Mouse (Mus musculus): ENCODE measurements around the gene Get4. TPM values are rescaled to one million over a fixed set of nuclear protein-coding genes. Genes with fewer than 3 reads are reported as not detected.
A peak's percentile ranks its signal among the peaks of the same experiment; 100 is the strongest.

Get4 gene
- polyA plus RNA-seq, 1 experiment from 2014 or later: 141 TPM

GRCm38 (mm10) chr5:139258371-139259035 lies 6.4 kb downstream of the Get4 start:
- Histone ChIP-seq H3K4me2 (ENCODE audit: low read depth, low read length) (no peak overlapping the region), H3K9me3 (replicated peaks; ENCODE audit: control insufficient read depth, low read length) (no peaks in the 10 kb centered on the region), H3K4me1 (ENCODE audit: control insufficient read depth, insufficient read depth, low read length) (peaks cover 65% of the 10 kb centered on the region), H3K36me3 (ENCODE audit: control insufficient read depth, insufficient read depth) (peaks cover 17% of the 10 kb centered on the region), H3K9ac (ENCODE audit: low read length) (no peak overlapping the region), H3K27me3 (ENCODE audit: control insufficient read depth, insufficient read depth, low read length) (no peaks in the 10 kb centered on the region), H3K27ac (ENCODE audit: low read length) (peak overlapping the region; percentile 75), H3K4me3 (ENCODE audit: low read length) (no peak overlapping the region)
- no peak for ATAC-seq (replicated peaks; ENCODE audit: extremely low read depth, insufficient read depth, low FRiP score)
- 84% methylated on average over 8 of the region's 8 CpGs for WGBS

- no peak overlapping the region for H3K9ac ChIP-seq (ENCODE audit: low read length)
- H3K4me2 ChIP-seq (ENCODE audit: low read depth, low read length): no peak overlapping the region
- ATAC-seq (replicated peaks; ENCODE audit: extremely low read depth, insufficient read depth, low FRiP score): no peak
- peaks cover 29% of the 10 kb centered on the region for H3K36me3 ChIP-seq (ENCODE audit: control insufficient read depth, insufficient read depth)
- 41% methylated on average over 5 of the region's 5 CpGs for WGBS
- peaks cover 51% of the 10 kb centered on the region for H3K4me1 ChIP-seq (ENCODE audit: control insufficient read depth, insufficient read depth, low read length)
- H3K27me3 ChIP-seq (ENCODE audit: control insufficient read depth, insufficient read depth, low read length): no peaks in the 10 kb centered on the region
- H3K9me3 ChIP-seq (replicated peaks; ENCODE audit: control insufficient read depth, low read length): no peaks in the 10 kb centered on the region
- H3K4me3 ChIP-seq (ENCODE audit: low read length): no peak overlapping the region
- H3K27ac ChIP-seq (ENCODE audit: low read length): peak overlapping the region; percentile 64
Measured at GRCm38 (mm10) chr5:139259853-139260252, 7.7 kb downstream of the Get4 start.

- no peak overlapping the region for H3K4me3 ChIP-seq (ENCODE audit: low read length)
- no peak for ATAC-seq (replicated peaks; ENCODE audit: extremely low read depth, insufficient read depth, low FRiP score)
- H3K4me1 ChIP-seq (ENCODE audit: control insufficient read depth, insufficient read depth, low read length): peaks cover 36% of the 10 kb centered on the region
- H3K9ac ChIP-seq (ENCODE audit: low read length): no peak overlapping the region
- H3K27me3 ChIP-seq (ENCODE audit: control insufficient read depth, insufficient read depth, low read length): no peaks in the 10 kb centered on the region
- no peak overlapping the region for H3K4me2 ChIP-seq (ENCODE audit: low read depth, low read length)
- peaks cover 42% of the 10 kb centered on the region for H3K36me3 ChIP-seq (ENCODE audit: control insufficient read depth, insufficient read depth)
- H3K27ac ChIP-seq (ENCODE audit: low read length): no peak overlapping the region
- H3K9me3 ChIP-seq (replicated peaks; ENCODE audit: control insufficient read depth, low read length): no peaks in the 10 kb centered on the region
- WGBS: 90% methylated on average over 4 of the region's 4 CpGs
Measured at GRCm38 (mm10) chr5:139261403-139261802, 9.3 kb downstream of the Get4 start.

- 87% methylated on average over 4 of the region's 4 CpGs for WGBS
- Histone ChIP-seq H3K9ac (ENCODE audit: low read length) (no peak overlapping the region), H3K36me3 (ENCODE audit: control insufficient read depth, insufficient read depth) (peaks cover 57% of the 10 kb centered on the region)
Measured at GRCm38 (mm10) chr5:139267661-139268060, 15.5 kb downstream of the Get4 start.

GRCm38 (mm10) chr5:139270806-139271521 lies 18.8 kb downstream of the Get4 start:
- Histone ChIP-seq H3K27ac (ENCODE audit: low read length) (peak overlapping the region; percentile 36), H3K4me1 (ENCODE audit: control insufficient read depth, insufficient read depth, low read length) (peaks cover 13% of the 10 kb centered on the region)
- ATAC-seq (replicated peaks; ENCODE audit: extremely low read depth, insufficient read depth, low FRiP score): 0 out of 2 replicates have a peak, but pooled peaks have one; percentile 20

More at GRCm38 (mm10) chr5:139267661-139268060, 15.5 kb downstream of the Get4 start:
- H3K4me2 ChIP-seq (ENCODE audit: low read depth, low read length): no peak overlapping the region
- no peak overlapping the region for H3K4me3 ChIP-seq (ENCODE audit: low read length)
- peaks cover 13% of the 10 kb centered on the region for H3K4me1 ChIP-seq (ENCODE audit: control insufficient read depth, insufficient read depth, low read length)
- no peak for ATAC-seq (replicated peaks; ENCODE audit: extremely low read depth, insufficient read depth, low FRiP score)
- no peaks in the 10 kb centered on the region for H3K27me3 ChIP-seq (ENCODE audit: control insufficient read depth, insufficient read depth, low read length)
- no peaks in the 10 kb centered on the region for H3K9me3 ChIP-seq (replicated peaks; ENCODE audit: control insufficient read depth, low read length)
- no peak overlapping the region for H3K27ac ChIP-seq (ENCODE audit: low read length)

GRCm38 (mm10) chr5:139271994-139272554 lies 19.9 kb downstream of the Get4 start:
- ATAC-seq (replicated peaks; ENCODE audit: extremely low read depth, insufficient read depth, low FRiP score): no peak
- H3K27me3 ChIP-seq (ENCODE audit: control insufficient read depth, insufficient read depth, low read length): no peaks in the 10 kb centered on the region
- H3K27ac ChIP-seq (ENCODE audit: low read length): no peak overlapping the region
- peaks cover 19% of the 10 kb centered on the region for H3K36me3 ChIP-seq (ENCODE audit: control insufficient read depth, insufficient read depth)
- no peak overlapping the region for H3K4me2 ChIP-seq (ENCODE audit: low read depth, low read length)
- no peak overlapping the region for H3K4me3 ChIP-seq (ENCODE audit: low read length)
- WGBS: 70% methylated on average over 8 of the region's 8 CpGs
- H3K4me1 ChIP-seq (ENCODE audit: control insufficient read depth, insufficient read depth, low read length): peaks cover 13% of the 10 kb centered on the region
- no peak overlapping the region for H3K9ac ChIP-seq (ENCODE audit: low read length)
- no peaks in the 10 kb centered on the region for H3K9me3 ChIP-seq (replicated peaks; ENCODE audit: control insufficient read depth, low read length)

More at GRCm38 (mm10) chr5:139270806-139271521, 18.8 kb downstream of the Get4 start:
- Histone ChIP-seq H3K4me2 (ENCODE audit: low read depth, low read length) (no peak overlapping the region), H3K9ac (ENCODE audit: low read length) (no peak overlapping the region), H3K4me3 (ENCODE audit: low read length) (no peak overlapping the region), H3K36me3 (ENCODE audit: control insufficient read depth, insufficient read depth) (peaks cover 28% of the 10 kb centered on the region), H3K9me3 (replicated peaks; ENCODE audit: control insufficient read depth, low read length) (no peaks in the 10 kb centered on the region), H3K27me3 (ENCODE audit: control insufficient read depth, insufficient read depth, low read length) (no peaks in the 10 kb centered on the region)
- WGBS: 44% methylated on average over 16 of the region's 16 CpGs

GRCm38 (mm10) chr5:139277287-139277686 lies 25.2 kb downstream of the Get4 start:
- Histone ChIP-seq H3K27ac (ENCODE audit: low read length) (no peak overlapping the region), H3K9me3 (replicated peaks; ENCODE audit: control insufficient read depth, low read length) (no peaks in the 10 kb centered on the region), H3K36me3 (ENCODE audit: control insufficient read depth, insufficient read depth) (no peaks in the 10 kb centered on the region), H3K4me1 (ENCODE audit: control insufficient read depth, insufficient read depth, low read length) (no peaks in the 10 kb centered on the region), H3K4me3 (ENCODE audit: low read length) (no peak overlapping the region), H3K9ac (ENCODE audit: low read length) (no peak overlapping the region), H3K4me2 (ENCODE audit: low read depth, low read length) (no peak overlapping the region), H3K27me3 (ENCODE audit: control insufficient read depth, insufficient read depth, low read length) (no peaks in the 10 kb centered on the region)
- ATAC-seq (replicated peaks; ENCODE audit: extremely low read depth, insufficient read depth, low FRiP score): no peak
- WGBS: 68% methylated on average over 8 of the region's 8 CpGs

- Histone ChIP-seq H3K27me3 (ENCODE audit: control insufficient read depth, insufficient read depth, low read length) (no peaks in the 10 kb centered on the region), H3K27ac (ENCODE audit: low read length) (no peak overlapping the region), H3K36me3 (ENCODE audit: control insufficient read depth, insufficient read depth) (no peaks in the 10 kb centered on the region), H3K4me2 (ENCODE audit: low read depth, low read length) (no peak overlapping the region), H3K9me3 (replicated peaks; ENCODE audit: control insufficient read depth, low read length) (0 out of 2 replicates have a peak, but pooled peaks cover 3% of the 10 kb centered on the region), H3K4me3 (ENCODE audit: low read length) (no peak overlapping the region), H3K9ac (ENCODE audit: low read length) (no peak overlapping the region), H3K4me1 (ENCODE audit: control insufficient read depth, insufficient read depth, low read length) (no peaks in the 10 kb centered on the region)
- 49% methylated on average over 10 of the region's 11 CpGs for WGBS
- ATAC-seq (replicated peaks; ENCODE audit: extremely low read depth, insufficient read depth, low FRiP score): peak; percentile 30; the same call in 1 of the 2 replicates
Measured at GRCm38 (mm10) chr5:139281373-139282112, 29.4 kb downstream of the Get4 start.
